Mouse (Mus musculus) heart, postnatal 4 days (tissue): ENCODE measurements around the gene Dnah11. TPM values are rescaled to one million over a fixed set of nuclear protein-coding genes. Genes with fewer than 3 reads are reported as not detected.
"Not testable (repeated sequence)": the region's sequence is repeated elsewhere in the genome, so short reads cannot be mapped to it uniquely, and the experiment has no call there.

Source experiments
- DNase-seq: peaks from one replicate; pipeline ENCODE4 v3.0.0; 2021
- total RNA-seq, 2 experiments: library from RNA; stranded (reverse); gene quantifications; 2 replicates each; pipeline ENCODE4 v1.2.3; 2021

Gene Dnah11
- total RNA-seq, 2 experiments from 2014 or later = 0.02 TPM; not detected in 1

GRCm38 (mm10) chr12:117962698-117963097 is 236.1 kb downstream of the Dnah11 start:
- DNase-seq = no peak

GRCm38 (mm10) chr12:117959213-117959612 is 239.6 kb downstream of the Dnah11 start:
- no peak for DNase-seq

DNA sequence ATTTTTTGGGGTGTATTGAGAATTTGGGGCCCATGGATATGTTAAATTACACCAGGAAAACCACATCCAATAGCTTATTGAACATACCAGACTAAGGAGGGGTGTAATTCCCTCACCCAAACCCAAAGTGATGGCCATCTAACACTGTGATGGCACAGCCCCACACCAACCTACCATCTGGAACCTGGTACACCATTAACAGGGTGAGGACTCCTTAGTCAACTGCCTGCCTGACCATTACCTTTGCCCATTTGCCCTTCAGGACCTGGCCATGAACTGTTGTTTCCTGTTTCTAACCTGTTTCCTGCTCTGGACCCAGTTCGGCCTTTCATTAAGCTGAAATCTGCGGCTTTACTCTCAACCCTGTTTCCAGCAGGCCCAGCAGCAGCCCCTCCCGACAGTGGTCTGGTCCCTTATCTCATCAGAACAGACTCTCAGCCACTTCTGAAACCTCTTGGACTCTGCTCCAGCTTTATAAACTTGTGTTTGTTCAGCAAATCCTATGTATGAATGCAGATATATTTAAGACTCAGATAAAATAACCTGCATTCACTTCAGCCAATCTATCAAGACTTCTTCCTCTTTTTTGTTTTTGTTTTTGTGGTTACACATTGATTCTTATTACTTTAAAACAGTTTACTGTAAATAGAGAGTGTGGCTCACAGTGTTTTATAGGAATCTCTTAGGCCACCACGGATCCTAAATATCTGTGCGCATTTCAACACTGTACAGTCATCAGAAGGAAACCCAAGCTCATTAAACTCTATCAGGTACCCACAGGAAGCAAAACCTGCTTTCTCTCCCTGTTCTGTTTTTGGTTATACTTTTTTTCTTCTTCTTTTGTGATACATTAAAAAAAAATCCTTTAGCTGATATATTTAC is 251.8 kb downstream of the Dnah11 start:
- no peak for DNase-seq

DNA sequence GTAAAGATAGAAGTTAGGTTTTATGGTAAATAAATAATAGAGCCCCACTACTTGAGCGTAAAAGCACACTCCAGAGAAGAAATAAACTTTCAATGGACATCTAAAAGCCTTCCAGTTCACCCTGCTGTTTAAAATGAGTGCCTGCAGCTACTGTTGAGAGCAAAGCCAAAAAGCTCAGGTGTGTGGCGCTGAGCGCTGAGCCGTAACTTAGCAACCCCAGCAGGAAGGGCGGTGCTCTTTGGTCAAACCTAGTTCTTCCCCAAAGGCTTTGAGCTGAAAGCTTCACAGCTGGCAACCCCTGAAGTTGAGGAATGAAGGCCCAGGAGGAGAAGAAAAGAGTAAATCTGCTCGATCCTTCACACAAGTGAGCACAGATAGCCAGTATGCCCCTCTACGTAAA is 256.9 kb downstream of the Dnah11 start:
- DNase-seq = no peak

DNA sequence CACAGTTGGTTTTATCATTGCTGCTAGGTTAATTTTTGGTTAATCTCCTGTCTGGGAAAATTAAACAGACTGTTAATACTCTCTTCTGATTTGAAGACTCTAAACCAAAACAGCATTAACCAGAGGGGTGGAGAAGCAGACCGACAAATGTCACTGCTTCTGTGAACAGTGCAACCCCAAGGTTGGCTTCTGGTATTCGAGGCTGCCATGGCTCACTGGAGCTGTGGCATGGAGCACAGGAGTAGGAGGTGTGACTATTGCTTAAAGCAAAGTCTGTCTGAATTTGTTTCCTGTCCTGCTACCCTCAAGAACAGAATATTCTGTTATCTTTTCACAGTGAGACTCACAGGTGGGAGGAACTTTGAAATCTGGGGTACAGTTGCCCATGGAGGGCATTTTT is 260.6 kb downstream of the Dnah11 start:
- DNase-seq = no peak

DNA sequence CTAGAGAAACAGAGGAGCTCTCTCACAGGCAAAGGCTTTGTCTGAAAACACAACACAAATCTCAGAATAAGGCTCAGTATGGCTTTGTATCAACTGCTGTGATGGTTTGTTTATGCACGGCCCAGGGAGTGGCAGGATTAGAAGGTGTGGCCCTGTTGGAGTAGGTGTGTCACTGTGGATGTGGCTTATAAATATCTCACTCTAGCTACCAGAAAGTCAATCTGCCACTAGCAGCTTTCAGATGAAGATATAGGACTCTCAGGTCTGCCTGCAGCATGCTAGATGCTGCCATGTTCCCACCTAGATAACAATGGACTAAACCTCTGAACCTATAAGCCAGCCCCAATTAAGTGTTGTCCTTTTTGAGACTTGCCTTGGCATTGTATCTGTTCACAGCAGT is 266.8 kb downstream of the Dnah11 start:
- DNase-seq = no peak

GRCm38 (mm10) chr12:117929768-117930167 is 269.1 kb downstream of the Dnah11 start:
- no peak for DNase-seq

DNA sequence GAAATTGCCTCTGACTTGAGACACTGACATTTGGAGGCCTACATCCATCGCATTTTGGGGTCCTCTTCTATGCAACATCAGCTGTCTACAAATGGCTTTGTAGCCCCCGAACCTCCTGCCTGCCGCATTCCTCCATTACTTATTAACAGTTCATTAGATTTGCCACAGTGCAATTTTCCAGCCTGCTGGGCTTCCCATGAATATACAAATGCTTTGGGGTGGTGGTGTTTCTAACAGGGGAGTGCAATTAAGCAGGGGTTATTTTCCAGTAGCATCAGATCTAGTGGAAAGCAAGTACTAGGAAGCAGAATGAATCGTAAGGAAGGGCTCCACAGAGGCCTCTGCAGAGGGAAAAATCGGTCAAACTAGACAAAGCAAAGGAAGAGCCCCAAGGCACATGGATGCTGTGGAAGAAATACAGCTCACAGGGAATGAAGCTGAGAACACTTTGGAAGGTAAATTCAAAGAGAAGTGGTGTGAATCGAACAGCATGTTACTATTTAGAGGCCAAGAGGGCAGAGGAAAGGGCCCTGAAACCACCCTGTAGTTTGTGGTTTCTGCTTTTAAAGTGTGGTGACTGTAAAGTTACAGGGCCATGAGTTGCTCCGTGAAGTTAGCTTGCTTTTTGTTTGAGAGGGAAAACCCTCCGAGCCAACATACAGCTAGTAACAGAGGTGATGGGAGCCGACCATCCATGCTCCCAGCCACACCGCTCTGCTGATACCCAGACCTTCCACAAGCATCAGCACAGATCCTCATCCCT is 282.8 kb downstream of the Dnah11 start:
- DNase-seq = no peak

- no peak for DNase-seq
These were observed 284.1 kb downstream of the Dnah11 start for GRCm38 (mm10) chr12:117914613-117915245.

- no peak for DNase-seq
These were observed 287.4 kb downstream of the Dnah11 start for GRCm38 (mm10) chr12:117911396-117911795.

- not testable (repeated sequence) for DNase-seq
These were observed 293.5 kb downstream of the Dnah11 start for GRCm38 (mm10) chr12:117905232-117905840.

GRCm38 (mm10) chr12:117903671-117904070 is 295.2 kb downstream of the Dnah11 start:
- DNase-seq = no peak

GRCm38 (mm10) chr12:117901352-117901751 is 297.5 kb downstream of the Dnah11 start:
- not testable (repeated sequence) for DNase-seq

GRCm38 (mm10) chr12:117900798-117901197 is 298.0 kb downstream of the Dnah11 start:
- not testable (repeated sequence) for DNase-seq

GRCm38 (mm10) chr12:117887422-117887821 is 311.4 kb downstream of the Dnah11 start:
- DNase-seq = no peak

GRCm38 (mm10) chr12:117884627-117885026 is 314.2 kb downstream of the Dnah11 start:
- no peak for DNase-seq

GRCm38 (mm10) chr12:117878341-117878740 is 320.5 kb downstream of the Dnah11 start:
- DNase-seq = no peak

GRCm38 (mm10) chr12:117872265-117872664 is 326.6 kb downstream of the Dnah11 start:
- no peak for DNase-seq

DNA sequence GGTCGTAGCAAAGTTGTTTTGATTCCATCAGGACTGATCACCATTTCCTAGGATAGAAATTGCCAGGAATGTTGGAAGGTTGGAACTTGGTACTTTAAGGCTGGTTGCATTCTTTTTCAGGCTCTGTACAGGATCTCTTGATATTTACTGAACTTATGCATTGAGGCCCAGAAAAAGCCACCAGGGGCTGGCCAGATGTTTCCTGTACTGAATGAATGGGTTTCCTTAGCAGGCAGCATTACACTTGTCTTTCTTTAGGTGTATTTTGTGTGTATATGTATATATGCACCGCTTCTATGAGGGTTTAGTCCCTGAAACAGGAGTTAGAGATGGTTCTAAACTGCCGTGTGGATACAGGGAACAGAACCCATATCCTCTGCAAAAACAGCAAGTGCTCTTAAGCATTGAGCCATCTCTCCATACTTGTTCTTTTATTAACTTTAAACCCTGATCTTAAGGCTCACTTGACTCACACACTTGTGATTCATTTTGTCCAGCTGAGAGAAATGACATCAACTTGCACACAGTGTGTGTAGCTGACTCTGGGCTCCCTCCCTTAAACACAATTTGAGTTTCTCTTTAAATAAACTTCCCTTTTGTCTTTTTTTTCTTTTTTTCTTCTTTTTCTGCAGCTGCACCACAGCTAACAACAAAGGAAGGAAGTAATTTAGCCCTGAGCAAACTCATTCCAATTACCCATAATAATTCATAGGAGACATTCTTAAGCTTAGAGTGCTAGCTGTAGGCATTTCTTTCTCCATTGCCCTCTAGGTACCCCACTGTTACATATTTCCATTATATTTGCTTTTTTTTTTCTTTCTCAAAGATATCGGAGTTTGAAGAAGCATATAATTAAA is 330.9 kb downstream of the Dnah11 start:
- DNase-seq = no peak

DNA sequence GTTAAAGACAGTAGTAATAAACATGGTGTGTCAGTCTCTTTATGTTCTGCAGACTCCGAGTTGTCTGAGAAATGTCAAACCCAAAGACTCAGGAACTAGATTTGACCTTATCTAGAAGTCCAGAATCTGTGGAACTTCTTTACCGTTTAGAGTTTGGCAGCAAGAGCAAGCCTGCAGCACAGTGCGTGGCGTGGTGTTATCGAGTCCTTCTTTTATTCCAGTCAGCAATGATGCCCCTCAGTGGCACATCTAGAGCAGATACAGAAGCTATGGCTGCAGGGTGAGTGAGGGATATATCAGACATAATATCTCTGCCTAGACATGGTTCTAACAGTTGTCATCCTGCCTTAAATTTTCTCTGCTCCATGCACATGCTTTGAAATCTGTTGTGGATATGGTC is 336.2 kb downstream of the Dnah11 start:
- no peak for DNase-seq

- no peak for DNase-seq
These were observed 337.6 kb downstream of the Dnah11 start for GRCm38 (mm10) chr12:117861249-117861648.

DNA sequence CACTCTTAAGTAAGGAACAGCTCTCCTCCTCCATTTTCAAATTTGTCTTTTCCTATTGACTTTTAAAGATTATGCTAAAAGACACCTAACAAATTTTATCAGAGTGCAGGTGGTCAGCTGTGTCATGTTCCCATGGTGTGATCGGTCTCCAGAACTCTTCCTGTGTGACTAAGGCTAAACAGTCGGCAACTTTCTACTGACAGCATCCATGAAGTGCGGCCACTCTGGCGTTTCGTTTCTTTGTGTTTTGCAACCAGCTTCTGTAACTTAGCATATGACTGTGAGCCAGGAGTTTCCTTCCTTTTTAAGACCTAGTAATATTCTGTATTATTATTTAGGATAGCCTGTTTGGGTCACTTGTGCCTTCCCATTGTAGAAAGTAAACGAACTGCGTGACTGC is 338.0 kb downstream of the Dnah11 start:
- DNase-seq = no peak
